Mouse (Mus musculus): ENCODE measurements around the gene Cd99l2. TPM values are rescaled to one million over a fixed set of nuclear protein-coding genes. Genes with fewer than 3 reads are reported as not detected.

The Cd99l2 gene
- polyA plus RNA-seq, 1 experiment: 0.58 TPM

- Histone ChIP-seq H3K4me1 (ENCODE audit: control insufficient read depth) (peaks cover 2% of the 10 kb centered on the region; the same call in 1 of the 2 replicates), H3K4me3 (replicated peaks) (no peak overlapping the region), H3K27me3 (ENCODE audit: control insufficient read depth) (no peaks in the 10 kb centered on the region), H3K9me3 (ENCODE audit: control insufficient read depth, low read length) (no peaks in the 10 kb centered on the region), H3K36me3 (ENCODE audit: control insufficient read depth) (peaks cover 64% of the 10 kb centered on the region)
- no peak for TF ChIP-seq GATA1 (IDR thresholded peaks at IDR 0.05; ENCODE audit: low read length)
- no peak for TF ChIP-seq TAL1 (IDR thresholded peaks at IDR 0.05; ENCODE audit: low read length)
Observed at GRCm38 (mm10) chrX:71439473-71439872, 53.2 kb downstream of the Cd99l2 start.

- Histone ChIP-seq H3K4me1 (ENCODE audit: control insufficient read depth) (peaks cover 31% of the 10 kb centered on the region), H3K9me3 (ENCODE audit: control insufficient read depth, low read length) (no peaks in the 10 kb centered on the region), H3K36me3 (ENCODE audit: control insufficient read depth) (peaks cover 61% of the 10 kb centered on the region), H3K27me3 (ENCODE audit: control insufficient read depth) (no peaks in the 10 kb centered on the region), H3K4me3 (replicated peaks) (no peak overlapping the region)
- no peak for TF ChIP-seq TAL1 (IDR thresholded peaks at IDR 0.05; ENCODE audit: low read length)
- TF ChIP-seq GATA1 (IDR thresholded peaks at IDR 0.05; ENCODE audit: low read length): no peak
Observed at GRCm38 (mm10) chrX:71435542-71435941, 57.1 kb downstream of the Cd99l2 start.

DNA sequence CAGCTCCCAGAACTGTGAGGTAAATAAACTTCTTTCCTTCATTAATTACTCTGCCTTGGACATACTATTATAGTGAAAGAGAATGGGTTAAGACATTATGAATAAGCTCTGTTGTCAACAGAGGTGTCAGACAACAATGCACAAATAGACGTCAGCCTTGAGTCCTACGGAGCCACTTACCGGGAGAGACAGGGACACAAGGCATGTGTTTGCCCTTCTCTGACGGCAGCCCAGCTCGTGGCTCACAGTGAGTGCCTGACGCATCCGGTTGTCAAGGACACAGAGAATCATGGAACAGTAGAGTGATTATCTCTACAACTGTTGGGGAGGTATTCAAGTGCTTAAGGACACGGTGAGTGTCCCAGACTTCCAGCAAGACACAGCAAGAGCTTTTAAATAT is 57.8 kb downstream of the Cd99l2 start:
- peaks cover 38% of the 10 kb centered on the region for H3K4me1 ChIP-seq (ENCODE audit: control insufficient read depth)
- no peak overlapping the region for H3K4me3 ChIP-seq (replicated peaks)
- H3K9me3 ChIP-seq (ENCODE audit: control insufficient read depth, low read length): no peaks in the 10 kb centered on the region
- H3K36me3 ChIP-seq (ENCODE audit: control insufficient read depth): peaks cover 61% of the 10 kb centered on the region
- no peaks in the 10 kb centered on the region for H3K27me3 ChIP-seq (ENCODE audit: control insufficient read depth)
- no peak for TF ChIP-seq GATA1 (IDR thresholded peaks at IDR 0.05; ENCODE audit: low read length)
- TF ChIP-seq TAL1 (IDR thresholded peaks at IDR 0.05; ENCODE audit: low read length): no peak

DNA sequence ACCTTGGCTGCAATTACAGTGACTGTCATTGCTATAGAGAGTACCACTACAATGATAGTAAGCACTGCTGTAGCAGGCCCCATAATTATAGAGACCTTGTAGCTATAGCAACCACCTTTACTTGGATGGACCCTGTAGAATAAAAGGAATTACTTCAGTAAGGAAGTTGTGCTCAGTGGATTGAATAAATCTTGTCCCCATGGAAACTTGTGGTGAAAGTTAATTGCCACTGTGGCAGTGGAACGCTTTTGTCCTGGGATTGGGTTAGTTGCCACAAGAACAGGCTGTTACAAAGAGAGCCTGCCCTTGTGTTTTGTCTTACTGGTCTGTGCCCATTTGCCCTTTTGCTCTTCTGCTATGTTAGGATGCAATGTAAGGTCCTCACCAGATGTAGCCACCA is 58.2 kb downstream of the Cd99l2 start:
- Histone ChIP-seq H3K4me1 (ENCODE audit: control insufficient read depth) (peaks cover 41% of the 10 kb centered on the region), H3K4me3 (replicated peaks) (no peak overlapping the region), H3K36me3 (ENCODE audit: control insufficient read depth) (peaks cover 60% of the 10 kb centered on the region), H3K9me3 (ENCODE audit: control insufficient read depth, low read length) (no peaks in the 10 kb centered on the region), H3K27me3 (ENCODE audit: control insufficient read depth) (no peaks in the 10 kb centered on the region)
- TF ChIP-seq TAL1 (IDR thresholded peaks at IDR 0.05; ENCODE audit: low read length) (no peak), GATA1 (IDR thresholded peaks at IDR 0.05; ENCODE audit: low read length) (no peak)

- H3K27me3 ChIP-seq (ENCODE audit: control insufficient read depth): no peaks in the 10 kb centered on the region
- TF ChIP-seq TAL1 (IDR thresholded peaks at IDR 0.05; ENCODE audit: low read length) (no peak), GATA1 (IDR thresholded peaks at IDR 0.05; ENCODE audit: low read length) (no peak)
- peak overlapping the region; percentile 30 for H3K4me3 ChIP-seq (replicated peaks)
- H3K9me3 ChIP-seq (ENCODE audit: control insufficient read depth, low read length): no peaks in the 10 kb centered on the region
- peaks cover 74% of the 10 kb centered on the region for H3K4me1 ChIP-seq (ENCODE audit: control insufficient read depth)
- H3K36me3 ChIP-seq (ENCODE audit: control insufficient read depth): peaks cover 54% of the 10 kb centered on the region
Observed at GRCm38 (mm10) chrX:71430900-71431299, 61.7 kb downstream of the Cd99l2 start.

DNA sequence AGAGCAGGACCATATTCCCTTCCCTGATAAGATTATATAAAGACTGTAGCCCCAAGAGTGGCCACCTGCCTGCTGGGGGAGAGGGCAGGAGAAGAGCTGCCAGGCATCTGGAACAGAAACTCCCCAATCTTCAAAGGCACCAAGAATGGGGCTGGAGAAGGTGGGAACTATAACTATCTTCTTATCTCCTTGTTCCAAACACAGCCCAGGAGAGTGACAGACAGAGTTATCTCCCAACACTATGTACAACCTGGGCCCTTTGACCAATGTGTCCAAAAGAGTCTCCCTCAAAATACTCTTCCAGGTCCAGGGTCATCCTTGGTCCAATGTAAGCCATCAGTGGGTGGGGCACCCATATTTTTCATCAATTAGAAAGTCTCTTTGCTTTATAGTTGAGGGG is 65.2 kb downstream of the Cd99l2 start:
- Histone ChIP-seq H3K9me3 (ENCODE audit: control insufficient read depth, low read length) (no peaks in the 10 kb centered on the region), H3K36me3 (ENCODE audit: control insufficient read depth) (peaks cover 64% of the 10 kb centered on the region), H3K27me3 (ENCODE audit: control insufficient read depth) (no peaks in the 10 kb centered on the region), H3K4me1 (ENCODE audit: control insufficient read depth) (peaks cover 72% of the 10 kb centered on the region), H3K4me3 (replicated peaks) (no peak overlapping the region)
- TF ChIP-seq TAL1 (IDR thresholded peaks at IDR 0.05; ENCODE audit: low read length): peak; percentile 44; the same call in 2 of the 3 replicates
- TF ChIP-seq GATA1 (IDR thresholded peaks at IDR 0.05; ENCODE audit: low read length): 0 out of 2 replicates have a peak, but pooled peaks have one; percentile 7

GRCm38 (mm10) chrX:71425746-71426519 is 66.7 kb downstream of the Cd99l2 start:
- Histone ChIP-seq H3K4me1 (ENCODE audit: control insufficient read depth) (peaks cover 57% of the 10 kb centered on the region), H3K9me3 (ENCODE audit: control insufficient read depth, low read length) (no peaks in the 10 kb centered on the region), H3K4me3 (replicated peaks) (no peak overlapping the region), H3K27me3 (ENCODE audit: control insufficient read depth) (no peaks in the 10 kb centered on the region), H3K36me3 (ENCODE audit: control insufficient read depth) (peaks cover 79% of the 10 kb centered on the region)
- TF ChIP-seq GATA1 (IDR thresholded peaks at IDR 0.05; ENCODE audit: low read length) (no peak), TAL1 (IDR thresholded peaks at IDR 0.05; ENCODE audit: low read length) (no peak)

GRCm38 (mm10) chrX:71424852-71425251 is 67.8 kb downstream of the Cd99l2 start:
- no peaks in the 10 kb centered on the region for H3K27me3 ChIP-seq (ENCODE audit: control insufficient read depth)
- peaks cover 46% of the 10 kb centered on the region for H3K4me1 ChIP-seq (ENCODE audit: control insufficient read depth)
- TF ChIP-seq GATA1 (IDR thresholded peaks at IDR 0.05; ENCODE audit: low read length): no peak
- TF ChIP-seq TAL1 (IDR thresholded peaks at IDR 0.05; ENCODE audit: low read length): no peak
- no peak overlapping the region for H3K4me3 ChIP-seq (replicated peaks)
- H3K36me3 ChIP-seq (ENCODE audit: control insufficient read depth): peaks cover 86% of the 10 kb centered on the region
- no peaks in the 10 kb centered on the region for H3K9me3 ChIP-seq (ENCODE audit: control insufficient read depth, low read length)

- TF ChIP-seq TAL1 (IDR thresholded peaks at IDR 0.05; ENCODE audit: low read length) (no peak), GATA1 (IDR thresholded peaks at IDR 0.05; ENCODE audit: low read length) (no peak)
Observed at GRCm38 (mm10) chrX:71413616-71414015, 79.0 kb downstream of the Cd99l2 start.

More at GRCm38 (mm10) chrX:71413616-71414015, 79.0 kb downstream of the Cd99l2 start:
- Histone ChIP-seq H3K27me3 (ENCODE audit: control insufficient read depth) (no peaks in the 10 kb centered on the region; the same call in 1 of the 2 replicates), H3K9me3 (ENCODE audit: control insufficient read depth, low read length) (no peaks in the 10 kb centered on the region), H3K4me3 (replicated peaks) (no peak overlapping the region), H3K4me1 (ENCODE audit: control insufficient read depth) (no peaks in the 10 kb centered on the region), H3K36me3 (ENCODE audit: control insufficient read depth) (peaks cover 54% of the 10 kb centered on the region)

Data from erythroblast, embryonic 14.5 days (primary cell).